Mouse (Mus musculus): ENCODE measurements around the gene Gm5134.

Gm5134 gene

GRCm38 (mm10) chr10:75954381-75954811, at the start of gene Gm5134:
Gene Gm5134 (plus strand): TSS chr10:75954514.
- no peak for DNase-seq (ENCODE audit: low read depth, low spot score)

GRCm38 (mm10) chr10:75906882-75907281, 47.4 kb upstream of the Gm5134 start:
- DNase-seq (ENCODE audit: low read depth, low spot score), result no peak

- DNase-seq (ENCODE audit: low read depth, low spot score), result no peak
These were observed 43.6 kb upstream of the Gm5134 start for GRCm38 (mm10) chr10:75910698-75911097.

- DNase-seq (ENCODE audit: low read depth, low spot score), result no peak
These were observed 41.2 kb upstream of the Gm5134 start for GRCm38 (mm10) chr10:75913013-75913589.

DNA sequence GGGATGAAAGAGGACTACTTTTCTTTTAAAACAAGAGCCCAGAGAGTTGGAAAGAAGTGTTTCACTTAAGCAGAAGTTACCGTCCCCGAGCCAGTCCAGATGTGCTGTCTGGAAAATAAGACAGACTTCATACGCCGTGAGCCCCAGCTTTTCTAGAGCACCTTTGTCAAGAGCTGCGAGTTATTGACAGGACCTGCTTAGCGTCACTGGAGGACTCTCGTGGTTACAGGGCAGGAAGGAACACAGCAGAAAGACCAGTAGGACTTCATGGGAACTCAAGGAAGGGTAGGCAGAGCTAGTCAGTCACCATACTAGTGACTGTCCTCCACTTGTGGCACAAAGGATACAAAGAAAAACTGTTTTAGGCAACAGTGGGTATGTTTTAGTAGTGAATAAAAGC, 38.8 kb upstream of the Gm5134 start:
- no peak for DNase-seq (ENCODE audit: low read depth, low spot score)

DNA sequence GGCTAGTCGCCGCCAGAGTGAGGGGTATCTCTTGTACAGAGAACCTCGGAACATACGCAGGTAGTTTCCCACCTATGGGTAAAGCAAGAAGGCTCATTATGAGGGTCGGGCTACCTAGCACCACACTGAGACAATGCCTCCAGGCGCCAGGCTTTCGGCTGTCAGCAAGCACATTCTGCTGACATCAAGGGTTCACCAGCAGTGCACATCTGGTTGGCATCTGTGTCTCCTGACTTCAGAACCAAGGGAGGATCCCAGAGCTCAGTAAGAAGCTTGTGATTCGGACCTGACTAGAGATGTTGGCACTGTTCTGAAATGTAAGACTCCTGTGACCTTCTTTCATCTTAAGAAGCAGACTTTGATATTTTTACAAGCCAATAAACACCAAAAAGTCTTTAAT, 37.5 kb upstream of the Gm5134 start:
- DNase-seq (ENCODE audit: low read depth, low spot score), result peak; percentile 49

DNA sequence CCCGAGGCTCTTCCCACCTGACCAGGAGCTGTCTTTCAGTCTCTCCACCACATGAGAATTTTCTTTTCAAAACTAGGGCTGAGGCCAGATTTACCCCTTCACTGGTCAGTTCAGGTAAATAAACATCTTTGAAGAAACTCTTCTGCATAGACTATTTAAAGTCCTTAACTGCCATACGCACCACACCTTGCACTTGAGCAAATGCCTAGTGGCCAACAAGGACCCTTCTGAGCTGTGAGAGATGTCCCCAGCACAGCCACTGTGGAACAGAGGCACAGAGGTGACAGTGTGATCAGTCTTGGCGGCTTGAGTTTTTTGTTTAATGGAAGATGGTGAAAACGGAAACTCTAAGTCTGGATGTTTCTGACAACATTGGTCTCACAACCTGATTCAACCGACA, 35.3 kb upstream of the Gm5134 start:
- DNase-seq (ENCODE audit: low read depth, low spot score), result no peak

- peak; percentile 95 for DNase-seq (ENCODE audit: low read depth, low spot score)
These were observed 33.1 kb upstream of the Gm5134 start, which contains the start of gene Smarcb1 for GRCm38 (mm10) chr10:75921026-75921725. Gene Smarcb1 (minus strand): TSS chr10:75921617.

DNA sequence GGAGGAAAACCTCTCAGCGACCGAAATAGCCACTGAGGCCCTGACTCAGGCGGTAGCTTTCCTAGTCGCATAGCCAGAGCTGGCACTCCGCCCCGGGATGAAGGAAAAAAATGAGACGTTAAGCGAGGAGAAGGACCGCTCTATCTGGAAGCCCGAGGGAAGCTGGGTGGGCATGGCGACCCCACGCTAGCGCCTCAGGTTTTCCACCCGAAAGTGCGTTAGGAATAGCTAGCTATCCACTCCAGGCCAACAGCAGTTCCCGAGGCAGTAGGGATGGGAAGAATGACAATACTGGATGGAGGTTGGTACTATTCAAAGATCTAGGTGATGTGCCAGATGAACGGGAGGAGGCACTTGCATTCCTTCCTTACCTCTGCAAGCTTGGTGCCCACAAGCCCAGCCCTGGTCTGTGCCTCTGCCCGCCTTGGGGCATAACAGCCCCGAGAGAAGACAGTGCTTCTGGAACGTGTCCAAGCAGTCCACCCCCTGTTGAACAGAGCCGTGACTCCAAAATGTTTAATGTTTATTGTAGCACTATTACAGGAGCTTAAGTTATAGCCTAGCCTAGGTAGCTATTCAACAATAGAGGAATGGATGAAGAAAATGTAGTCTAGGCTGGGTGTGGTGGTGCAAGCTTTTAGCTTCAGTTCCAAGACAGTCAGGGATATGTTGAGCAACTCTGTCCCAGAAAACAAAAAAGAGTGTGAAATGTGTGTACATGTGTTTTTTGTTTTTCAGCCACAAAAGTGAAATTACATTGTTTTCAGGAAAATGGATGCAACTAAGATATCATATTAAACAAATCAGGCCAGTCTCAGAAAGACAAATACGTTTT, 32.4 kb upstream of the Gm5134 start:
- no peak for DNase-seq (ENCODE audit: low read depth, low spot score)

GRCm38 (mm10) chr10:75924324-75924723, 30.0 kb upstream of the Gm5134 start:
- DNase-seq (ENCODE audit: low read depth, low spot score), result no peak

GRCm38 (mm10) chr10:75926396-75926795, 27.9 kb upstream of the Gm5134 start:
- no peak for DNase-seq (ENCODE audit: low read depth, low spot score)

DNA sequence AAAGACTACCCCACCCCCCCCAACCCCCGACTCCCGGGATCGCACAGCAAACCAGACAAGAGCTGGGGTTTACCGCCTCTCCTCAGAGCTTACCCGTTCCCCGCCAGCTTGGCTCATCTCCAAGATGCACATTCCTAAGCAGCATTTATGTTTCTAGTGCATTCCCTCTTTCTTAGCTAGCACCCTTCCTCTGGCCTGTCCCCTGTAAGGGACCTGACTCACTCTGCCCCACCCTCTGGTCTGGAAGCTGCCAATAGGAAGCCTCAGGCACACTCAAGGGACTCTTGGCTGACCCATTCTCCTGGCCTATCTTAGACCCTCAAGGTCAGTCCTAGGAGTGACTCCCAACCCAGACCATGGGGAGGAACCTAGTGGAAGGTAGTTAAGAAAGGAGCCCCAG, 24.0 kb upstream of the Gm5134 start:
- DNase-seq (ENCODE audit: low read depth, low spot score), result no peak

DNA sequence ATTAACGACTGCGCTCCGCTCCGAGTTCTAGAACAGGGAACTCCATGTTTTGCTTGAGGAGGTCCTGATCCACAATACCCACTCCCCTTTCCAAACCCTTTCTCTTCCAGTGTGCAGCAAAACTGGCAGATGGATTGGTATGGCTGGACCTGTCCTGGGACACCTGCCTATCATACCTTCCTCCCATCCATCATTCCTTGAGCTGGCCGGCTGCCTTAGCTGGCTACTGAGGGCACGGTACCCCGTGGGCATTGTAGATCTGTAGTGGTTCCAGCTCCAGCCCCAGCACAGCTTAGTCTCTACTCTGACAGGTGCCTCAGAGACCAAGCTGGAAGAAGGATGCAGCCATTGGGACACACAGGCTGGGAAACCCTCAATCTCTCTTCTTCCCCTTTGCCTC, 23.0 kb upstream of the Gm5134 start:
- DNase-seq (ENCODE audit: low read depth, low spot score), result no peak

- peak; percentile 63 for DNase-seq (ENCODE audit: low read depth, low spot score)
These were observed 22.1 kb upstream of the Gm5134 start for GRCm38 (mm10) chr10:75932081-75932678.

- no peak for DNase-seq (ENCODE audit: low read depth, low spot score)
These were observed 21.4 kb upstream of the Gm5134 start, which contains the start of gene Chchd10 for GRCm38 (mm10) chr10:75932891-75933290. Gene Chchd10 (plus strand): TSS chr10:75933130.

DNA sequence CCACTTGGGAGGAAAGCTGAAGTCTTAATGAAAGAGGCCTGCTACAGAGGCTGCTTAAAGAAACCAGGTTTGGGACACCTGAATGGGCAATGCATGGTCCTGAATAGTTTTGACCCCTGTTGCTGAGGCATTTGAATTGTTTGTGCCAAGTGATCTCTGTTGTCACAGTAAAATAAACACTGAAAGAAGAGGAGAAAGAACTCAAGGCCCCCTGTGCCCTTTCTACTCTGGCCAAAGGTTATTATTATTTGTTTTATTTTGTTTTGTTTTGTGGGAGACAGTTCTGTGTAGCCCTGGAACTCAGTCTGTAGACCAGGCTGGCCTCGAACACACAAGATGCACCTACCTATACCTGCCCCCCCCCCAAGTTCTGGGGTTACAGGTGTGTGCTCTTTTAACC, 19.3 kb upstream of the Gm5134 start:
- DNase-seq (ENCODE audit: low read depth, low spot score), result no peak

DNA sequence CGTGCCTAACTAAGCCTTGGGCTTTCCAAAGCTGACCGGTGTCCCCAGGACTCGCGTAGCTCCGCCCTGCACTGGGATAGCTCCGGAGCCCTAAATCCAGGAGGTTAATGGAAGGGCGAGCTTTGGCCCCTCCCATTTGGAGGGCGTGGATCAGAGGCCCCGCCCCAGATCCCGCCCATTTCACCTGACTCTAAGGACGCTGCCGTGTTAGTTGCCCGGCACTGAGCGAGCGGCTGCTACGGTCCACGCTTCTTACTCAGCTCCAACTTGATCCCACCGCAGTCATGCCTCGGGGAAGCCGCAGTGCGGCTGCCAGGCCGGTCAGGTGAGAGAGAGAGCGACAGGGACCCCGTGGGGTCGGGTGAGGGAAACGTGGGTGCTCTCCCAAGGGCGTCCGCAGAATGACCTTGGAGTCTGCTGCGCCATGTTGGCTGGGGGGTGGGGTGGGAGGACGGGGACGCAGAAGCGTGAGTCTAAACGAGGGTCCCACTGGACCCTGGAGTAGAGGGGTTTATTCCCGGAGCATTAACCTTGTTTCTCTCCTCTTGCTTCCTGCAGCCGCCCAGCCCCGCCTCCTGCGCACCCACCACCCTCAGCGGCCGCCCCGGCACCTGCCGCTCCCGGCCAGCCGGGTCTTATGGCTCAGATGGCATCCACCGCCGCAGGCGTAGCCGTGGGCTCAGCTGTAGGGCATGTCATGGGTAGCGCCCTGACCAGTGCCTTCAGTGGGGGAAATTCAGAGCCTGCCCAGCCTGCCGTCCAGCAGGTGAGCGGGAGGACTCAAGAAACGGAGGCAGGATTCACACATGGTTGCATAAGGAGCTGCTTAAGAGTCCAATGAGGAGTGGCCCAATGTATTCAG, 18.4 kb upstream of the Gm5134 start, which contains the start of gene Mmp11:
Mmp11 (minus strand) TSS at position 817 of the 862 bp plus-strand sequence.
- peak; percentile 84 for DNase-seq (ENCODE audit: low read depth, low spot score)

GRCm38 (mm10) chr10:75936909-75937667, 17.2 kb upstream of the Gm5134 start:
- DNase-seq (ENCODE audit: low read depth, low spot score), result no peak

- no peak for DNase-seq (ENCODE audit: low read depth, low spot score)
These were observed 16.3 kb upstream of the Gm5134 start for GRCm38 (mm10) chr10:75937851-75938643.

Measured in mesoderm, embryonic 11.5 days (tissue).